Mouse (Mus musculus) layer of hippocampus, adult 8-10 months (tissue): ENCODE data around the gene Spta1. TPM values are rescaled to one million over a fixed set of nuclear protein-coding genes. Genes with fewer than 3 reads are reported as not detected.

Experiments
- DNase-seq, 2 experiments: peaks; one replicate each; pipeline ENCODE4 v3.0.0; 2022; ENCODE audit warnings: low spot score in 2 of 2
- total RNA-seq, 4 experiments: library from RNA; stranded (reverse); gene quantifications; 2 replicates each; pipeline ENCODE4 v1.2.4; 2022

Spta1 gene
- total RNA-seq: under 1 TPM in 3 of 4 experiments, not detected in 1; 0.04 to 0.11 (median 0.07) TPM

DNA sequence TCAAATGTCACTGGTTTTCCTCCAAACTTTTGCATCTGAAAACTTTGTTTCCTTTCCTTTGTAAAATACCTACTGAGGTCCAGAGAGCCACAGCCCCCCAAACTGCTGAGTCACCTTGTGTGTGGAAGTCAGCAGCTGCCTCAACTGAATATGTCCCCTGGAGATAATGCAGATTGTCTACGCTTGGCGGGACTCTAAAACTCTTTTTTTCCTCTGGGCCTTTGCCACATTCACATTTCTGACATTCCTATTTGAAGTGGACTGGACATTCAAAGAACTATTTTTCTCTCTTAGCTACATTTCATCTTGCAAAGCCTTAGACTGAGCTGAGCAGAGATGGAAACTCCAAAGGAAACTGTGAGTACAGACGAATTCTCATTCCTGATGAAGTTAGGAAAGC is at the start of gene Spta1:
Gene Spta1, plus strand, starts transcription at position 172 of the 400 bp plus-strand sequence.
- no peak for DNase-seq

DNA sequence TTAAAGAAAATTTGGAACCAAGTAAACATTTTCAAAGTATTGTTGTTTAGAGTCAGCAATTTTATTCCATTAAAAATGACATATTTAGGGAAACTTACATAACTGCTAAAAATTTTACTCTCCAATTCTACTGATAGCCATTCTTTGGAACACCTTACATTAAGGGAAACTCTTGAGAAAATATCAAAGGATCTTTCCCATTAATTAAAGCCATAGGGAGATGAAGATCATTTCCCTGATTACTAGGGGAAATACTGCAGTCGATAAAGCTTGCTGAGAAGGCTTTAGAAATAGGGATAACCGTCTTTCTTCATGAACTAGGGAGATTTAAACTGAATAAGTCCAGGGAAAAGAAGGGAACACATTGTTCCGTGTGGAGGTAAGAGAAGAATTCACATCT is 41.4 kb upstream of the Spta1 start, which contains the start of gene Olfr424:
Gene Olfr424, plus strand, starts transcription at position 301 of the 400 bp plus-strand sequence.
- DNase-seq: no peak

DNA sequence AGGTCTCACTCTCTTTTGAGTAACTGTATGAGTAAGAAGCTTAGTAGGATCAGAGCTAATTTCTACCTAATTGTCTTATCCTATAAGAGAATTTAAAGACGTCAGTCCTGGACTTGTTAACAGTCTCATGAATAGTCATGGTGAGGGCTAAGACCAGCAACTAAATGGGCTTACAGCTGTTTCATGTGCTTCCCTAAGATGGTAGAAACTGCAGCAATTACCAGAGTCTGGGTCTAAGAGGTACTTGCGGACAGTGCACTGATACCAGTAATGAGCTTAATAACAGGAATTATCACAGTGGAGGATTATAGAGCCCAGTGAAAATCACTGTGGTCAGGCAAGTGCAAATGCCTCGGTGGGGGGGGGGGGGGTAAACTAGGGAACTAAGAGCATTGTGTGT is 40.6 kb upstream of the Spta1 start:
- DNase-seq: no peak

DNA sequence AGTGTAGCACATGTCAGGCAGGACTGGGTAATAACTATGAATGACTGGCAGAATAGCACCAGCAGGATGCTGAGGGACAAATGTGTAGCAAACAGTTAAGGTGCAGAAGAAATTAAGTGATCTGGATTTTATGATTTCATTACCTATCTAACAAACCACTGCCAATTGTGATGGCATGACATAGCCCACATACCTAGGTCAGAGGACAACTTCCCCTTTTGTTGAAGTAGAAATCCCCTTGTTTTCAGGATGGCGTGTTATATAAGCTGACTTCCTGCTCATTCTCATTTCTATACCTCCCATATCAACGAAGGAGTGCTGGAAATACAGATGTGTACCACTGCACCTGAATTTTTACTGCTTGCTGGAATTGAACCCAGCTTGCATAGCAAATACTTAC is 31.2 kb upstream of the Spta1 start:
- no peak for DNase-seq

DNA sequence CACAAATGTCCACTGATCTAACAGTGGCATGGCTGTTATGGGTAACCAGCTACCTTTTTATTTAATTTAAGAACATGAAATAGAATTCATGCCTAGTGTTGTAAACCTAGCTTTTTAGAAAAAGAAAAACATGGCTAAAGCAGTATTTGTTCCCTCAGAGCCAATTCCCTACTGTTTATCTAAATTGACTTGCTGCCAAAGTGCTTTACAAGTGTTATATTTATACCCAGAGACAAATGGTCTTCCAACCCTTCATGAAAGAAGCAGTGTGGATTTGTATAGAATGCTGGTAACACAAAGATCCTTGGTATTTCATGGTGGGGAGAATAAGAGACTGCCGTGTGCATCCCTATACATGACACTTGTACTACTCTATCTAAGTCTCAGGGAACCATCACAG is 25.9 kb upstream of the Spta1 start:
- DNase-seq: no peak

DNA sequence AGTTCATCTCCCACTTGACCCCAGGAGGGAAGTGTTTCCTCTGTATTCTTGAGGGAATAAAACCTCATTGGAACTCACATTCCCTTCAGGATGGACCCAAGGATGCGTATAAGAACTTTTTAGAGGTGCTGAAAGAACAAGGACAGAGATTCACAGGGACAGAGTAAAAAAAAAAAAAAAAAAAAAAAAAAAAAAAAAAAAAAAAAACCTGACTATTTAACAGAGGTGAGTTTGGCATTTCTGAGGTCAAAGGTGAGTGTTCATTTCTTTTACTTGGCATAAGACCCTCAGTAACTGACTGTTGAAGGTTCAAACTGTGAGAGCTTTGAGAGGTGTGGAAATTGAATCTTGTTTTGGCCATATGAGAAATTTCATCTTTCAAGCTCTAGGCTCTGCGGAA is 23.3 kb upstream of the Spta1 start:
- DNase-seq: no peak

DNA sequence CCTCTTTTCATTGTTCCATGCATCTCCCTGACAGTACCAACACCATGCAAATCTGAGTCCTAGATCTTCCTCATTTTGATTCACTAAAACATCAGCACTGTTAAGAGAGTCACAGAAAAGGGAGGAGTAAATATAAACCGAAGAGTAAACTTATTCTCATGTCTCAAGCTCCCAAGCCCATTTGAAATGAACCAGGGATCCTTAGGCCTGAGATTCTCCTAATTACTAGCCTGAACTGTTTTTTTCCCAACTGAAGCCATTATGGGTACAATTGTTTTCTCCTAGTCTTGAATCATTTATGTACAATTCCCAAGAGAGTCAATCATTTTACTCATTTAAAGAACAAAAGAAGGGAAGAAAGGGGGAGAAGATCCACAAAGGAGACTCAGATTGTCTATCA is 17.2 kb upstream of the Spta1 start, which contains the start of gene Olfr420:
Gene Olfr420, plus strand, starts transcription at position 301 of the 400 bp plus-strand sequence.
- DNase-seq: no peak

DNA sequence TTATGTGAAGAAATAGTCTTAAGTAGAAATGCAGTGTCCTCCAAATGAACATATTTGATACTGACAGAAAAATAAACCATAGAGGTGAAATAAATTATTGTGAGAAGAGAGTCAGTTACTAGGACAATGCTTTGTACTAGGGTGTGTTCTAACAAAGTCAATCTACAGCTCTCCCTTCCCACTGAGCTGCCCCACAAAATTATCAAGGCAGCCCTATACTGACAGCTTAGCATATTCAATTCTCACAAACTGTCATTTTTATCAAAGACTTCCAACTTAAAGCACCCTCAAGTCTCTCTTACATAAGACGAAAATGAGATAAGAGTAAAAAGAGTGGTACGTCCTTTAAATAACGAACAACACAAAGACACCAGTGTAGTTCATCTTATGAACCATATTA is 15.0 kb upstream of the Spta1 start:
- no peak for DNase-seq

DNA sequence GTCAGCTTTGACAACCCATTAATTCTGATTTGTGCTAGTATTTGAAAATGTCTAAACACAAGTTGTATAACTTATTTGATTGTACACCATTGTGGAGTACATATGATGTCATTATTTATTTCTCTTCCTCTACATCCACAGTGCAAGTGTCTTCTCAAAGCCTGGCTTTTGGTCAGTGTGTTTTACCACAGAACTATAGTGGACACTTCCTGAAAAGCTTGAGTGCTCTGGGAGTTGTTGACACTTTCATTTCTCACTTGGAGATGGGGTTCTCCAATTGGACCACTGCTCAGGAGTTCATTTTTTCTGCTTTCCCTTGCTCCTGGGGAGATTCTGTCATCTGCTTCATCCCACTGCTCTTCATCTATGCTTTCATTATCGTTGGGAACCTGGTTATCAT is 14.1 kb upstream of the Spta1 start:
- DNase-seq: no peak

DNA sequence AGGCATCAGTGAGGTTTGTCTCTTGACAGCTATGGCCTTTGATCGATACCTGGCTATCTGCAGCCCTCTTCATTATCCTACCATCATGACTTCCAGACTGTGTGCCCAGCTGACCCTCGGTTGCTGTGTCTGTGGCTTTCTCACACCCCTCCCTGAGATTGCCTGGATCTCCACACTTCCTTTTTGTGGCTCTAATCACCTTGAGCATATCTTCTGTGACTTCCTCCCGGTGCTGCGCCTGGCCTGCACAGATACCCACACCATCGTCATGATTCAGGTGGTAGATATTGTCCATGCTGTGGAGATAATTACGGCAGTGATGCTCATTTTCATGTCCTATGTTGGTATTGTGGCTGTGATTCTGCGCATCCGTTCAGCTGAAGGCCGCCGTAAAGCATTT is 13.5 kb upstream of the Spta1 start:
- no peak for DNase-seq

DNA sequence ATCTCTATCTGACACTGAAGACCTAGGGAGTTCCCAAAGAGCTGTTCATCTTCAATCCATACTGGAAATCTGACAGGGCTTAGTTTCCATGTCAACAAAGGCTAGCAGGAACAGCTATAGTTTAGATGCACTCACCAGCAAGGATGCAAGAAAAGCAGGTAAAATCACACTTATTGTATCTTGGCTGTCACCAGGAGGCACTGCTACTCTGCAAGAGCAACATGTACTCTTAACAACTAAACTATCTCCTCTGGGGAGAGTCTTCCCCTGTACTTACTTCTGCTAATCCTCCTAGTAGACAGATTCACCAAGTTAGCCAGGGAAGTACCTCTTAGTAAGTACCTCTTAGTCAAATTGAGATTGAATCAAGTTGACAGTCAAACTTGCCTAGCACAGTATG is 3.6 kb upstream of the Spta1 start:
- DNase-seq: no peak

DNA sequence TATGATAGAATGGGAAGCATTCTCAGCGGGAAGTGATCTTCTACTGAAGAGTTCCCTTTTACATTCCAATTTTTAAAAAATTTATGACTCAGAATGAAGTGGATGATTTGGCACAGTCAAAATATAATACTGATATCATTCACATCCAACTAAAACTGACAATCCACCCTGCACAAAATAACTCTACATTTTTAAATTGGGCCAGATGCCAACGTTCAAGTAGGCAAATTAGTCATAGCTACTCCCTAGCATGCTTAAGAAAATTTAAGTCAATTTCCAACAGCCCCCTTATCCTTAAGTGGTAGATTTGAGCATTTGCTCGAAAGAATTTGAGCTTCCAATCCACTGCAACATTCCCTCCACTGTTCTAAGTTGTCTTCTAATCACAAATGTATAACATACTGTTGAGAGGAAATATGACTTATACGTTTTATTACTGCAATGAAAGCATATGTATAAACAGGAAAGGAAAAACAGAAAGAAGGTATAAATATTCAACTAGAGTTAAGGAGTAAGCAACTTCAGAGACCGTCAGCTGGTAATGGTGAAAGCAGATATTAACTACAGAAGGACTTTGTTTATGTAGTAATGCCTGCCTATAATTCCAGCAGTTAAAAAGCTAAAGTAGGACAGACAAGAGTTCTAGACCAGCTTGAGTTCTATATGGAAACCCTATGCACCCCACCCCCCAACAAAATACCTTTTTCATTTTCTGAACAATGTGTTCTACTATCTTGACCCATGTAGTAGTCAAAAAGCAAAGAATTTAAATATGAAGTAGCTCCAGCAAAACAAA is 1.7 kb upstream of the Spta1 start:
- DNase-seq: no peak

DNA sequence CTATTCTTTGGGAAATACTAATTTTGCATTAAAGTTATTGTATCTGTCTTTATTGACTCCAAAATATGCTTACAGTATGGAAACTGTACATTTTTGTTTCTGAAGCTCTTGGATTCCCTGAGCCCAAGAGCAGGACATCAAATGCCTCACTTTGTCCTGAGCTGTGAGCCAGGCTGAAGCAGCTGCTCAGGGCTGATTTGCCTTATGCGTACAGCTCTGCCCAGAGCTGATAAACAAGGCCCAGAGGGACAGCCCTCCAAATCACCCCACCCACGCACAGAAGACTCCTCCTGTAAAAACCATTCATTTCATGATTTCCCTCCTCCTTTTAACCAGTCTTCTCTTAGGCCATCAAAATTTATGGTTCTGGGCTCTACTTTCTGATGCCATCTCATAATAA is 1.0 kb upstream of the Spta1 start:
- no peak for DNase-seq

DNA sequence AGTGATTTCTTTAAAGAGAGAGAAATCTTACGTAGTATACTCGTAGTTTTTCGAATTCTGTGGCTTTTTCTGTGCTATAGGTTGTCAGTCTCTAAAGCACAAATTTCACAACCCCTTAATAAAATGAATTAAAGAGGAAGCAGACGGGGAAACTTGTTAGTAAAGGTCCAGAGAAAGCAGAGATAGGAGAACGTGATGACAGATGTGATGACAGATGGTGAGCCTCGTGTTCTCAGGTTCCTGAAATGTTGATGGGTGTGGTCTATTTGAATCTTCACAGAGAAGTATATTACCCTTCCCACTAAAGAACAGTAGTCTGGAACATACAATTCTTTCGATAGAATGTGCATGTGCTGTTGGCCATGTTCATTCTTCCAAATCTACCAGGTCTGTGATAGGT is 32.1 kb downstream of the Spta1 start:
- no peak for DNase-seq

DNA sequence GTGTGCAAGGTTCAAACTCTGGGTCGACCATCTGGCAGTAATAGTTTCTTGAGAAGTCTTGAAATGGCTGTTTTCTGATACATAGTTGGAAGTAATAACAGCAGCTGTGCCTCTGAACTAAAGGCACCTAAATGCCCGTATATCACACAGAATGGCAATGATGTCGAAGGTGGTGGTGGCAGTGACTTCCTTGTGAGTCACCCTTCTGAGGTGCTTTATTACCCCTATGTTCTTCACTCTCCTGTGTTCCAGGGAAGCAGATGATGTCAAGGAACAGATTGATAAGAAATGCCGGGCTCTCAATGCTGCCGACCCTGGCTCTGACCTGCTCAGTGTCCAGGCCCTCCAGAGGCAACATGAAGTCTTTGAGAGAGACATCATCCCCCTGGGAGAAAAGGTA is 39.7 kb downstream of the Spta1 start:
- DNase-seq: no peak

DNA sequence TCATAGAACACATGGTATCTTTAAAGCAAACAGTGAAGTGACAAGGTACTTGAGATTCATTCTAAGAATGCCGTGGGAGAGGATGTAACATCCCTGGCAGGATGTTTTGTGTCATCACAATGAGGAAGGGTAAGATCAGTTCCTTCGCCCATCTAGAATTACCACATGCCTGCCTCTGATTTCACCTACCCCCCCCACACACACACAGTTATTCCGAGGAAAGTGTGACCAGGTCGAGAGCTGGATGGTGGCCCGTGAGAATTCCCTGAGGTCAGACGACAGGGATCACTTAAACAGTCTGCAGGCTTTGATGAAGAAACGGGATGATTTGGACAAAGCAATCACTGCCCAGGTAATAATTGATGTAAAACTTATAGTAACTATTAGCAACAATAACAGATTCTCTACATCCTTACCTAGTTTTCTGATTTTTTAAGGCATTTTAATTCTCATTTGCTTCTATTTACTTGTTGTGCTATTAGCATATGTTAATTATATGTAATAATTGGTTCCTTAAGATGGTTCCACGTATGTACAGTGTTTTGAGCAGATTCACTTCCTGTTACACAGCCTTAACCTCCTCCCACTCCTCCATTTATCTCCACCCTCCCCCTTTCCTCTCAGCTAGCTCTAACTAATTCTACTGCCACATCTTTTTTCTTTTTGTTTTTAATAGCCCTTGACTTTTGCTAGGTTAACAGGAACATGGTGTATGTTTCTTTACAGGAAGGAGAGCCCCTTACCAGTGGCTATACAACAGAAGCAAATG is 42.9 kb downstream of the Spta1 start:
- no peak for DNase-seq

DNA sequence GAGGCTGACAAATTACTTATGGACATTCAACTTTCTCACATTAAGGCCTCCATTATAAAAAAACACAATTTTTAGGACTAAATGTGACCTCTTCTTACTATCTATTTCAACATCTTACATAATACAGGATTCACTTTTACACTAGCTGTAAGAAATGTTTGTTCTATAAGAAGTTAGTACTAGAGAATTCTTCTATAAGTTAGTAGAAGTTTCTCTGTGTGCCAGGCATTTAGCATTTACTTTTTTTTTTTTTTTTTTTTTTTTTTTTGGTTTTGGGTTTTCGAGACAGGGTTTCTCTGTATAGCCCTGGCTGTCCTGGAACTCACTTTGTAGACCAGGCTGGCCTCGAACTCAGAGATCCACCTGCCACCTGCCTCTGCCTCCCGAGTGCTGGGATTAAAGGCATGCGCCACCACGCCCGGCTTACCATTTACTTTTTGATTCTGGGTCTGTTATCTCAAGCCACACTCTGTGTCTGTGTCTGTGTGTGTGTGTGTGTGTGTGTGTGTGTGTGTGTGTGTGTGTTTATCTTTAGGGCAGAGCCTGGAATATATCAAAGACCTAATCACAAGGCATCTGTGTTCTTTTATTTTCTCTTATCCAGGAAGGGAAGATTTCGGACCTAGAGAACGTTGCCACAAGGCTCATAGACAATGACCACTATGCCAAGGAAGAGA is 44.1 kb downstream of the Spta1 start:
- DNase-seq: no peak

DNA sequence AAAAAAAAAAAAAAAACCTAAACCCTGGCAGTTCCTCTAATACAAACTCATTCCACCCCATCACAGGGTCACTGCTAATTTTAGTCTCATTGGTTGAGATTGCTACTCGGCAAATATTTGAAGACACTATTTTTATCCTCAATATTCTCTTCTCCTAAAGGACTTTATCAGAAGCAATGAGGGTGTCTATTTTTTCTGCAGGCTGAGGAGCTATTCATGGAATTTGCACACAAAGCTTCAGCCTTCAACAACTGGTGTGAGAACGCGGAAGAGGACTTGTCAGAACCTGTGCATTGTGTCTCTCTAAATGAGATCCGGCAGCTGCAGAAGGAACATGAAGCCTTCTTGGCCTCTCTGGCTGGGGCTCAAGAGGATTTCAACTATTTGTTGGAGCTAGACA is 67.3 kb downstream of the Spta1 start:
- no peak for DNase-seq

DNA sequence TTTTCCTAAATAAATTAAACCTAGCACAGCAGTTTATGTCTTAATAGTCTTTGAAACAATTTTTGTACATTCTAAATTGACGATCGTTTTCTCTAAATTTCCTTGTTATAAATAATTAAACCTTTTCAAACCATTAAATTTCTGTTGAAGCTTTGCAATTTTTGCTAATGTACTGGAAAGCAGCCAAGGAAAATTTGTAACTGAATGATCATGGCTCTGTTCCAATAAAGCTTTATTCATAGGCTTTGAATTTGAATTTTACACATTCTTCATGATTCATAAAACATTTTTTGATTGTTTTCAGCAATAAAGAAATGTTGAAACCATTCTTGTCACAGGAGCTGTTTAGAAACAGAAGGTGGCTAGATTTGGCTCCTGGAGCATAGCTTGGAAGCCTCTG is 72.0 kb downstream of the Spta1 start:
- DNase-seq: no peak

DNA sequence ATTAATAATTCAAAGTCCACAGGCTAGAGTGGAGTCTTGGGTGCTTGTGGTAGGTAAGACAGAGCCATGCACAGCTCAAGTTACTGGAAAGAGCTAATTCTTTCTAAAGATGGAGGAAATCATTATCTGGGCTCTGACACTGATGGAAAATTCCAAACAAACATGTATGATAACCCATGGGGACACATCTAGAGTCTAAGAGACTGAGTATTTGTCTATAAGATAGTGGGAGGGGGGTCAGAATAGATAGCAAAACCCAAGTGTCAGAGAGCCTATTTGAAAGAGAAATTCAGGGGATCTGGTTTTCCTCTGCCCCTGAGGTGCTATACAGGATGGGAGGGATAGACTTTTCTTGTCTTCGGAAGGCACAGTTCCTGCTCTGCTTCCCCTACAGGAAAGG is 73.5 kb downstream of the Spta1 start:
- no peak for DNase-seq

DNA sequence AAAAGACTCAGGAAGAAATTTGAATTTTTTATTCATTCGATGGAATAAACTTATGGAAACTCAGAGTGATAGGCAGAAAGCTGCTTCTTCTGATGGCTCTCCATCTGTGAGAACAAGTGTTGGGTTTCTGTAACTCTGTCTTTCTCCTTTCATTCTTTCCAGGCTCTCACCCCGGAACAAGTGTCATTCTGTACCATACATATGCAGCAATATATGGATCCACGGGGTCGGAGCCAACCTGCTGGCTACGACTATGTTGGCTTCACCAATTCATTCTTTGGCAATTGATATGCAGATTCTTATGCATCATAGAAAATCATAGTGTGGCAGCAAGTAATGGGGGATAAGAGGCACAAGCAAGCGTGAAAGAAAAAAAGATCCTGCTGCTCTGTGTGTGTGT is 74.6 kb downstream of the Spta1 start:
- no peak for DNase-seq

DNA sequence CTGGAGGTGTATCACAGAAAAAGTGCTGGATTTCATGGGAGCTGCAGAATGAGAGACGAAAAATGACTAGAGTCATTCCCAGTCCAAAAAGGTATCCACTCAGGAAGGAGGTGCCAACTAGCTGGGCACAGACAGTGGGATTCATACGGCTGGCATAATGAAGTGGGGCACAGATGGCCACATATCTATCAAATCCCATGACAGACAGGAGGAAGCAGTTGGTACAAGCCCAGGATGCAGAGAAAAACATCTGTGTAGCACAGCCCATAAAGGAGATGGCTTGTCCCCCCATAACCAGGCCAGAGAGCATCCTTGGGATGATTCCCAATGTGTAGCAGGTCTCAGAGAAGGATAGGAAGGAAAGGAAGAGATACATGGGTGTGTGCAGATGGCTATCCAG is 77.8 kb downstream of the Spta1 start:
- no peak for DNase-seq
